Mouse (Mus musculus) midbrain, postnatal 0 days (tissue): ENCODE measurements at regions not wholly inside any gene's neighbourhood (a gene's known extent, or its start where the extent isn't known, plus 50 kb on each side); places are given as distances from the start of the nearest gene placed in this dataset.

Experiments used
- ATAC-seq: fragments of 200-750 bp; cut with Nextera tagmentation; 2 replicates; pipeline ENCODE4 v1.8.0; 2017; ENCODE audit warnings: moderate number of reproducible peaks, mild to moderate bottlenecking, moderate TSS enrichment, moderate library complexity; ENCODE audit not compliant: low FRiP score
- DNase-seq: peaks from one replicate; pipeline ENCODE4 v3.0.0-alpha.2; 2015; ENCODE audit warnings: low spot score
- H3K27ac ChIP-seq: fragments of 300-500 bp; sonication (generic); 2 replicates; pipeline ENCODE4 v1.5.1; 2014; ENCODE audit warnings: low read depth, mild to moderate bottlenecking, low read length, mixed read lengths
- H3K27me3 ChIP-seq: fragments of 300-500 bp; sonication (generic); 2 replicates; pipeline ENCODE4 v1.6.1; 2014; ENCODE audit warnings: low read length, control low read depth, mixed read lengths; ENCODE audit not compliant: insufficient read depth
- H3K36me3 ChIP-seq: fragments of 300-500 bp; sonication (generic); 2 replicates; pipeline ENCODE4 v1.6.1; 2014; ENCODE audit warnings: low read length, control low read depth, mixed read lengths; ENCODE audit not compliant: insufficient read depth
- H3K4me1 ChIP-seq: fragments of 300-500 bp; sonication (generic); 2 replicates; pipeline ENCODE4 v1.6.1; 2014; ENCODE audit warnings: mild to moderate bottlenecking, control low read depth, antibody characterized with exemption, low read length, mixed read lengths; ENCODE audit not compliant: insufficient read depth
- H3K4me2 ChIP-seq: fragments of 300-500 bp; sonication (generic); 2 replicates; pipeline ENCODE4 v1.6.1; 2014; ENCODE audit warnings: low read depth, mild to moderate bottlenecking, low read length, mixed read lengths; ENCODE audit not compliant: poor library complexity, severe bottlenecking
- H3K4me3 ChIP-seq: fragments of 300-500 bp; sonication (generic); 2 replicates; pipeline ENCODE4 v1.5.1; 2014; ENCODE audit warnings: low read depth, mild to moderate bottlenecking, low read length, moderate library complexity
- H3K9ac ChIP-seq: fragments of 300-500 bp; sonication (generic); replicated peaks from 2 replicates; pipeline ENCODE4 v1.6.1; 2014; ENCODE audit warnings: mild to moderate bottlenecking, low read length, moderate library complexity, mixed read lengths; ENCODE audit not compliant: poor library complexity, severe bottlenecking
- H3K9me3 ChIP-seq: fragments of 300-500 bp; sonication (generic); 2 replicates; pipeline ENCODE4 v1.6.1; 2016; ENCODE audit warnings: low read length, control low read depth
- CTCF ChIP-seq: IDR thresholded peaks from 2 replicates; pipeline ENCODE4 v1.5.1; 2016; ENCODE audit warnings: antibody characterized with exemption, mild to moderate bottlenecking
- WGBS: fragments of 180-500 bp; shearing (Covaris S2); extraction: QIAGEN DNeasy Blood & Tissue Kit; methylation state at CpG from one replicate; pipeline ENCODE4 v1.1.7; 2014; 5-methylcytosine and 5-hydroxymethylcytosine counted together

DNA sequence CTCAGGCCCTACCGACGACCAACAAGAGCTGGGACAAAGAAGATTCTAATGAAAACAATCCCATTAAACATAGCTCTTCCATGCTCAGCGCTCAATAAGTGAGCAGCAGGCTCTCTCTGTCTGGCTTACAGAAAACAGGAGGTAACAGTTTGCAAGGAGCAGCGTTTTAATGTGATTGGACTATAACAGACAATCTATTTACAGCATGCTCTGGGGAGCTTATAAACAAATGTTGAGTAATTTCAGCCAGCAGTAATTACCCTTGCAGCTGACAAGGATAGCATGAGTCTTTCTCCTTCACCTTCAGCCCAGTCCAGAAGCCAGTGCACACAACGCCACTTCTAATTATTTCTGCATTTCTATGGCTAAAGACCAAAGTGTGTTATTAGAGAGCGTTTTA lies 245.6 kb downstream of the Fign start:
- H3K4me3 ChIP-seq, result no peak overlapping the region
- no peak overlapping the region for H3K27ac ChIP-seq
- 40% methylated on average over 6 of the region's 6 CpGs for WGBS
- TF ChIP-seq CTCF, result no peak
- H3K27me3 ChIP-seq, result no peaks in the 10 kb centered on the region
- no peak for ATAC-seq
- peak; percentile 58 for DNase-seq
- no peaks in the 10 kb centered on the region for H3K9me3 ChIP-seq
- H3K4me2 ChIP-seq, result no peak overlapping the region
- no peaks in the 10 kb centered on the region for H3K36me3 ChIP-seq
- no peak overlapping the region for H3K9ac ChIP-seq
- H3K4me1 ChIP-seq, result no peaks in the 10 kb centered on the region

DNA sequence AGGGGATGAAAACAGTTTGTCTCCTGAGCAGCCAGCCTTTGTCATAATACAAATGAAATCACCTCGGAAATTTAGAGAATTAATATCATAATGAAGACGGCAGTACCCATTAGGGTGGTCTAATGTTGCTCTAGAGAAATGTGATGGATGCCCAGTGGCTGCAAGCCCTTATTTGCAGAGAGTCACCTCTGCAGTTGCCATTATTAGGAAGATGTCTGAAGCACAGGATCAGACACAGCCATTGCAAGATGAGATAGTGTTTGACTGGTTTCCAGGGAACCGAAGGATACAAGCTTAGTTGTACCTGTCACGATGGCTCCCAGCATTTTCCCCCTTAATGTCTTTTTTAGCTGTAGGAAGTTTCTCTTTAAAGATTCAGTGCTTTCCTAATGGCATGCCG lies 247.8 kb downstream of the Fign start:
- Histone ChIP-seq H3K9ac (no peak overlapping the region), H3K4me3 (no peak overlapping the region), H3K27me3 (no peaks in the 10 kb centered on the region), H3K4me2 (no peak overlapping the region), H3K27ac (no peak overlapping the region), H3K9me3 (no peaks in the 10 kb centered on the region), H3K4me1 (no peaks in the 10 kb centered on the region), H3K36me3 (no peaks in the 10 kb centered on the region)
- WGBS, result 58% methylated on average over 5 of the region's 5 CpGs
- no peak for ATAC-seq
- no peak for DNase-seq
- no peak for TF ChIP-seq CTCF

DNA sequence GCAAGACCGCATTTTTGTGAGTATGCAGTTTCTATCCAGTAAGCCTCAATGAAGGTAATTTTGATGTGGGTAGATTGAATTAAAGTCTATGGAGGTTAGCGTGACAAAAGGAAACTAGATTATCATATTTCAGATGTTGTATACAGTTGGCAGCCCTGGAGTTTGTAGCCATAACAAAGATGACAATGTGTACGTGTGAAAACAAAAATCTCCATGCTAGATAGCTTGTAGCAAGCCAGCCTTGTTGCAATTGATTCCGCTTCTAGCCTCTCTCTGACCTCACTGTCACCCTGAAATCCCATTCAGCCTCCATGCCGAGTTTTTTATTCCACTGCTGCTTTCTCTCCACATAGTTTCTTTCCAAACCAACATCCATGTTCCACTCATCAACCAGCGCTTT lies 248.4 kb downstream of the Fign start:
- ATAC-seq, result no peak
- Histone ChIP-seq H3K4me1 (no peaks in the 10 kb centered on the region), H3K9ac (no peak overlapping the region), H3K4me2 (no peak overlapping the region), H3K36me3 (no peaks in the 10 kb centered on the region), H3K9me3 (no peaks in the 10 kb centered on the region), H3K27me3 (no peaks in the 10 kb centered on the region), H3K4me3 (no peak overlapping the region), H3K27ac (no peak overlapping the region)
- 71% methylated on average over 6 of the region's 6 CpGs for WGBS
- no peak for DNase-seq
- no peak for TF ChIP-seq CTCF

DNA sequence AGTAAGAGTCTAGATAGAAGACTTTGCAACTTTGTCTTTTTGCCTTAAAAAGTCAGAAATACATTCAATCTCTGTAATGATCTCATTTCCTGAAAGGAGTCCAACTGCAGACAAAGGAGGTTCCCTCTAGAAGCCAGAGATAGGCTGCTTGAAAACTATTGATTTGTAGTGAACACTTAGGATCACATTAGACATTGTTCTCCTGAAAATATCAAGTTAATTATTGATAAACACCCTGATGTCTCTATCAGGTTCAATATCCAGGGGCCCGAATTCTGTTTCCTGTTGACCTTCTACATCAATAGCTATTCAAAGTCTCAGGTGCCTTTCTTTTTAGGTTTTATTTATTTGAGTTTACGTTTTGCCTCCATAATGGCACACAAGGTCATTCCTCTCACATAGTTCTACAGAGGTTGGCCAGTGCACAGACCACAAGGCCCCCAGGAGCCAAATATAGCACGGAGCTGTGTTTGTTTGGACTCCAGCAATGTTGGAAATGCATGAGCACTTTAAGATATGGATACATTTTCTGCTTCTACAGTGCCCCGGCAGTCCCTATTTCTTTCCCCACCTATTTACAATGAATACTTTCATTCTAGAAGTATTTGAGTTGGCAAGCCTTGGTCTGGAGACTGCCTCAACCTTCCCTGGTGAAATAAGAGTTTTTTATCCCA lies 265.7 kb downstream of the Fign start:
- Histone ChIP-seq H3K27me3 (no peaks in the 10 kb centered on the region), H3K4me2 (no peak overlapping the region)
- no peak for ATAC-seq

DNA sequence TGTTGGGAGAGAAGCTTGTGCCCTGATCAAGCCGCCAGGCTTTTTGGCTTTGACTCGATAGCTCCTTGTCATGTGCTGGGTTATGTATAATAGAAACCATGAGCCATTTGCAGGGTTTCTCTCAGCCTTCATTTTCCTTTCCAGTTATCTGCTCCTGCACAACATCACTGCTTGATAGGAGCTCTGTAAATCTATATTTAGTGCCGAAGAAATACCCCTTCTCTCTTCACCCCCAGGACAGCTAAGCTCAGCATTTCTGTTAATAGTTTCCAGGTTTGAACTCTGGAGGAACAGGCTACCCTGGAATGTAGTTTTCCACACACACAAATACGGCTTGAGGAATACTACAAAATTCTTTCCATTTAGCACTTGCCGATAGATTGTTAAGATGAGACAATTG lies 267.4 kb downstream of the Fign start:
- no peak for ATAC-seq
- H3K4me2 ChIP-seq, result no peak overlapping the region
- no peaks in the 10 kb centered on the region for H3K4me1 ChIP-seq
- no peaks in the 10 kb centered on the region for H3K9me3 ChIP-seq
- no peaks in the 10 kb centered on the region for H3K27me3 ChIP-seq
- no peak overlapping the region for H3K27ac ChIP-seq
- H3K4me3 ChIP-seq, result no peak overlapping the region
- no peak for DNase-seq
- 78% methylated on average over 5 of the region's 5 CpGs for WGBS
- no peaks in the 10 kb centered on the region for H3K36me3 ChIP-seq
- H3K9ac ChIP-seq, result no peak overlapping the region
- no peak for TF ChIP-seq CTCF

More for the DNA sequence above, 265.7 kb downstream of the Fign start:
- no peak overlapping the region for H3K27ac ChIP-seq
- DNase-seq, result no peak
- no peak overlapping the region for H3K4me3 ChIP-seq
- no peaks in the 10 kb centered on the region for H3K9me3 ChIP-seq
- H3K36me3 ChIP-seq, result no peaks in the 10 kb centered on the region
- no peak for TF ChIP-seq CTCF
- H3K9ac ChIP-seq, result no peak overlapping the region
- whole genome bisulfite sequencing, result 84% methylated on average over 4 of the region's 4 CpGs
- no peaks in the 10 kb centered on the region for H3K4me1 ChIP-seq

DNA sequence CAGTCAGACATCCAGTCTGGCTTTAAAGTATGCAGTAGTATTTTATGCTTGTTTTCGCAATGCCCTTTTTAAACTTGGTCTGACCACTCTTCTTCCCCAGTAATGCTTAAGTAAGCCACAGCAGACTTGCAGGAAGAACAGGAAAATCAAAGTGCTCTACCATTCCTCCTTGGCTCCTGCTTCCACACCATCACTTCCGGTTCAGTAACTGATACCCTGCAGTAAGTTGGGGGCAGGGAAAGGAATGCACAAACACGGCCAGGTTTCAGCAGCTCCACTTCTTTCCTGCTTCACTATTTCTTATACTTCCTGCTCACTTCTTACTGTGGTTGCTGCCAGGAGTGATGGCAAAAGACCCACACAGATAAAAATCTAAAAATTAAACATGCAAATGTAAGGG lies 269.2 kb downstream of the Fign start:
- no peaks in the 10 kb centered on the region for H3K27me3 ChIP-seq
- ATAC-seq, result no peak
- H3K4me1 ChIP-seq, result no peaks in the 10 kb centered on the region
- no peak overlapping the region for H3K9ac ChIP-seq
- no peak overlapping the region for H3K4me2 ChIP-seq
- no peaks in the 10 kb centered on the region for H3K36me3 ChIP-seq
- no peak overlapping the region for H3K4me3 ChIP-seq
- 66% methylated on average over 3 of the region's 3 CpGs for WGBS
- DNase-seq, result no peak
- no peak overlapping the region for H3K27ac ChIP-seq
- TF ChIP-seq CTCF, result no peak
- no peaks in the 10 kb centered on the region for H3K9me3 ChIP-seq
